Mouse (Mus musculus) bone marrow macrophage, adult 2 months (primary cell): Measurements from ENCODE around the gene Ncapd3. TPM values are rescaled to one million over a fixed set of nuclear protein-coding genes. Genes with fewer than 3 reads are reported as not detected.

Experiments used
- H3K27ac ChIP-seq: 2 replicates; pipeline ENCODE4 v1.5.1; 2012; ENCODE audit warnings: low read depth, low read length; ENCODE audit not compliant: insufficient read depth
- H3K4me1 ChIP-seq: 2 replicates; pipeline ENCODE4 v1.6.1; 2012; ENCODE audit warnings: low read length; ENCODE audit not compliant: control insufficient read depth, insufficient read depth
- H3K4me3 ChIP-seq: 2 replicates; pipeline ENCODE4 v1.5.1; 2012; ENCODE audit warnings: mild to moderate bottlenecking, low read length, moderate library complexity; ENCODE audit not compliant: insufficient read depth
- CTCF ChIP-seq: IDR thresholded peaks from 2 replicates; pipeline ENCODE4 v1.5.1; 2012; ENCODE audit warnings: low read depth, mild to moderate bottlenecking, low read length, moderate library complexity
- POLR2A ChIP-seq: IDR thresholded peaks from 2 replicates; pipeline ENCODE4 v1.6.1; 2012; ENCODE audit warnings: mild to moderate bottlenecking, low read depth, low read length, borderline replicate concordance
- polyA plus RNA-seq: library from polyadenylated mRNA; stranded (reverse); fragments of >200 nt; gene quantifications from 2 replicates; pipeline ENCODE4 v1.2.4, GENCODE M21; 2012; ENCODE audit not compliant: missing spikeins, insufficient read depth, insufficient read length

The Ncapd3 gene
- polyA plus RNA-seq, 1 experiment, result 26.1 TPM

DNA sequence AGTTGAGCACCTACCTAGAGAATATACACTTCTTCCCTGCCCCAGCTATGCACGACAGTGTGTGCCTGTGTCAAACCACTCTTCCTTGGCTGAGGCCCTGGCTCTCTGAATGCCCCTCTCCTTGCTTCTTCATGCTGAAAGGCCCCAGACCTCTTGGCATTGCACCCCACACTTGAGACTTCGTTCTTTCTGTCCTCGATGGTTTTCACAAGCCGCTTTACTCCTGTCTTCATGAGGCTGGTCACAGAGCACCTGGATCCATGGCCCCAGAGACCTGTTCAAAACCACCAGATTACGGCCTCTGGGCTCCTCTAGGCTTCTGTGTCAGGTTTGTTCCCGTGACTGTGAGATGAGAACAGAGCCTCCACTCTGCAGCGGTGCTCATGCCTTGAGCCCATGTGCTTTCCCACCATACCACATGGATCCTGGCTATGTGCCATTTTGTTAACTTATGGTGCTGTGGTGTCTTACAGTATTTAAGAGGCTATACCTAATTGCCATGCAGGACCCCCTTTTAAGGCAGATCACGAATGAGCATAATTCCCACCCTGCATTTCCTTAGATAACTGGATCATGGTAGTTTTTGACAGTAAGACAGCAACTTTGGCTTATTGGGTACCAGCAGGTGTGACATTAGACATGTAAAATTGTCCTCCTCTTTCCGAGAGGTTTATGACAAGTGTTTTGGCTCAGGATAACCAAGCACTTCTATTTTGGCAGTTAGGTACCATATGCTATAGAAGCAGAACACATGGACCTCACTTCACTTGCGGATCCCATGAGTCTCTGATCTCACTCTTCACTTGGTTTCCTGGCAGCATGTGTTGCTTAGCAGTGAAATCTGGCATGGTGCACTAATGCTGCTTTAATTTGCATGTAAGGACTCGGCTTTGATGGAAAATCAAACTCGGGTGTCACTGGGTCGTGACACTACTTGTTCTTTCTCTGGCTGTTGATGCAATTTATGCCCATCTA lies 61.1 kb downstream of the Ncapd3 start:
- peaks cover 5% of the 10 kb centered on the region; the same call in 1 of the 2 replicates for H3K4me1 ChIP-seq
- TF ChIP-seq POLR2A (no peak), CTCF (no peak)

GRCm38 (mm10) chr9:27092916-27093315 lies 62.9 kb downstream of the Ncapd3 start:
- no peak for TF ChIP-seq POLR2A
- no peak for TF ChIP-seq CTCF
- Histone ChIP-seq H3K27ac (no peak overlapping the region), H3K4me1 (peaks cover 13% of the 10 kb centered on the region), H3K4me3 (no peak overlapping the region)

More for the DNA sequence above, 61.1 kb downstream of the Ncapd3 start:
- H3K4me3 ChIP-seq, result no peak overlapping the region
- H3K27ac ChIP-seq, result no peak overlapping the region

GRCm38 (mm10) chr9:27098092-27098491 lies 68.1 kb downstream of the Ncapd3 start:
- peak overlapping the region; percentile 70 for H3K27ac ChIP-seq
- TF ChIP-seq CTCF, result no peak
- no peak for TF ChIP-seq POLR2A
- peaks cover 35% of the 10 kb centered on the region for H3K4me1 ChIP-seq
- H3K4me3 ChIP-seq, result peak overlapping the region; percentile 8; the same call in 1 of the 2 replicates

DNA sequence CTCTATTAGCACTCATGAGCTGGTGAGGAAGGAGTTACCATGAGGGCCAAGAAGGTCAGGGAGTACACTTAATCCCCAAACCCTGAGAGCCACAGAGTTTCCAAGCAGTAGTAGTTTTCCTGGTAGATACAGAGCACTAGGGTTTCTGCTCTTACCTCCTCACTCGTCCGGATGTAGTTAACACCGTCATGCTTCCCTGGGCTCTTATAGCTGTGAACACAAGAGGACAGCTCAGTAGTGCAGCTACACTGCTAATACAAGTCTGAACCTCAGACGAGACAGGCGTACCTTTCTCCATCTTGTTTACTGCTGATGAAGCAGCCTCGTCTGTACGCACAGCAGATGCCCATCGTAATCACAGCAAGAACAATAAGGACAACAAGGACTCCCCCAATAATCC lies 68.6 kb downstream of the Ncapd3 start:
- Histone ChIP-seq H3K4me1 (peaks cover 35% of the 10 kb centered on the region), H3K27ac (peak overlapping the region; percentile 66), H3K4me3 (no peak overlapping the region)
- TF ChIP-seq POLR2A (no peak), CTCF (no peak)

DNA sequence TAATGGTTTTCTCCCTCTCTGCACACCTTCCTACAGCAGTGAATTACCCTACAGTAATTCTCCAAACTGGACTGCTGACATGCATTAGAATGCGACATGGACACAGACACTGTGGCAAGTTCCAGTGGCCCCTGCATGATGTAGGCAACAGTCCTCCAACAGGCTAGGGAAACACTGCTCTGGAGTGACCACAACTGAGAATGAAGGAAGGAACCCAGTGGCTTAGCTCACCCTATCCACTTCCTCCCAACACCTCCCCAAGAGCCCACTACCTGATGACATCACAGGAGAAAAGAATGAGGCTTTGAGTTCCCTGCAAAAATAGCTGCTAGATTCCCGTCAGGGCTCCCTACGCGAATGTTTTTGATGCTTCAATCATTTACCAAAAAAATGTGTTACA lies 69.5 kb downstream of the Ncapd3 start:
- H3K4me1 ChIP-seq, result peaks cover 35% of the 10 kb centered on the region
- TF ChIP-seq CTCF (no peak), POLR2A (no peak)
- no peak overlapping the region for H3K27ac ChIP-seq
- no peak overlapping the region for H3K4me3 ChIP-seq

- H3K27ac ChIP-seq, result no peak overlapping the region
- H3K4me1 ChIP-seq, result peaks cover 32% of the 10 kb centered on the region
- no peak overlapping the region for H3K4me3 ChIP-seq
- TF ChIP-seq POLR2A, result no peak
- TF ChIP-seq CTCF, result no peak
These were observed 71.5 kb downstream of the Ncapd3 start for GRCm38 (mm10) chr9:27101466-27101865.

DNA sequence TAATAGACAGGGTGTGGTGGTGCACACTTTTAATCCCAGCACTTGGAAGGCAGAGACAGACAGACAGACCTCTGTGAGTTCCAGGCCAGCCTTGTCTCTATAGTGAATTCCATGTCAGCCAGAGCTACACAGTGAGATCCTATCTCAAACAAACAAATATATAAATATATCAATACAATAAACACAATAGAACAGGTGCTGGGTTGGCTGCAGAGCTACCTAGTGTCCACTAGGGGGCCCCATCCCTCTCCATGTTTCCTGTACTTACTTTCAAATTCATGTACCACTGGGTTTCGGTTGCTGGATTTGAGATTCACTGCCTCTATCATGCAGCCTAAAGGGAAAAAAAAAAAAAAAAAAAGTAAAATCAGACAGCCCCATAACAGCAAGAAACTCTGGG lies 76.1 kb downstream of the Ncapd3 start:
- TF ChIP-seq POLR2A (no peak), CTCF (peak; percentile 60)
- H3K4me1 ChIP-seq, result peaks cover 15% of the 10 kb centered on the region
- no peak overlapping the region for H3K27ac ChIP-seq
- no peak overlapping the region for H3K4me3 ChIP-seq

DNA sequence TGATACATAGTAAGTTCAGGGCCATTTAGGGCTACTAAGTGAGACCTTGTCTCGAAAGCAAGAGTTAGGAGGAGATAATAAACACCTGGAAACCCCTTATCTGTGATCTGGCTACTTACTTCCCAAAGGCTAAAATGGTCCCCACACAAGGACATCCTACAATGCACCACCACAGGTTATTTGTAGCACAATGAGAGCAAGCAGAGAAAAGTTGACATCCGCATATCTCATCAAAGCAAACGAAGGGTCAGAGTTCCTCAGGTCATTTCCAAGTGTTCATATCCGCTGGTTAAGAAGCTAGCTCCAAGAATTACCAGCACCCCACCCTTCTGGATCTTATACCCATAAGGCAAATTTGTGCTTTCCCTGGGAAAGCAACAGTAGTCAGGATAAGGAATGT lies 78.5 kb downstream of the Ncapd3 start:
- Histone ChIP-seq H3K27ac (no peak overlapping the region), H3K4me3 (no peak overlapping the region), H3K4me1 (peaks cover 21% of the 10 kb centered on the region)
- TF ChIP-seq POLR2A (no peak), CTCF (no peak)

GRCm38 (mm10) chr9:27109533-27110514 lies 79.8 kb downstream of the Ncapd3 start:
- no peak overlapping the region for H3K4me3 ChIP-seq
- TF ChIP-seq POLR2A, result no peak
- TF ChIP-seq CTCF, result no peak
- peak overlapping the region; percentile 1; the same call in 1 of the 2 replicates for H3K27ac ChIP-seq
- H3K4me1 ChIP-seq, result peaks cover 21% of the 10 kb centered on the region
